Mouse (Mus musculus) forebrain, embryonic 15.5 days (tissue): ENCODE results near the gene Ptprm. TPM values are rescaled to one million over a fixed set of nuclear protein-coding genes. Genes with fewer than 3 reads are reported as not detected.

Source experiments
- ATAC-seq: fragments of 200-750 bp; cut with Nextera tagmentation; replicated peaks from 2 replicates; pipeline ENCODE4 v1.8.0; 2017; ENCODE audit warnings: mild to moderate bottlenecking, moderate TSS enrichment, moderate library complexity
- H3K27ac ChIP-seq: fragments of 300-500 bp; sonication (generic); replicated peaks from 2 replicates; pipeline ENCODE4 v1.5.1; 2015; ENCODE audit warnings: mild to moderate bottlenecking, inconsistent platforms
- H3K27me3 ChIP-seq: fragments of 300-500 bp; sonication (generic); 2 replicates; pipeline ENCODE4 v1.6.1; 2015; ENCODE audit warnings: inconsistent platforms
- H3K36me3 ChIP-seq: fragments of 300-500 bp; sonication (generic); 2 replicates; pipeline ENCODE4 v1.6.1; 2015; ENCODE audit warnings: mild to moderate bottlenecking, inconsistent platforms
- H3K4me1 ChIP-seq: fragments of 300-500 bp; sonication (generic); 2 replicates; pipeline ENCODE4 v1.6.1; 2015; ENCODE audit warnings: inconsistent platforms
- H3K4me2 ChIP-seq: fragments of 300-500 bp; sonication (generic); replicated peaks from 2 replicates; pipeline ENCODE4 v1.6.1; 2015; ENCODE audit warnings: mild to moderate bottlenecking, inconsistent platforms
- H3K4me3 ChIP-seq: fragments of 300-500 bp; sonication (generic); 2 replicates; pipeline ENCODE4 v1.5.1; 2015; ENCODE audit warnings: mild to moderate bottlenecking, inconsistent platforms
- H3K9ac ChIP-seq: fragments of 300-500 bp; sonication (generic); replicated peaks from 2 replicates; pipeline ENCODE4 v1.6.1; 2015; ENCODE audit warnings: mild to moderate bottlenecking, inconsistent platforms
- H3K9me3 ChIP-seq: fragments of 300-500 bp; sonication (generic); 2 replicates; pipeline ENCODE4 v1.6.1; 2016; ENCODE audit warnings: inconsistent platforms
- WGBS: fragments of 180-500 bp; shearing (Covaris S2); methylation state at CpG from one replicate; pipeline ENCODE4 v1.1.7; 2015; ENCODE audit warnings: mixed read lengths; 5-methylcytosine and 5-hydroxymethylcytosine counted together
- polyA plus RNA-seq: library from polyadenylated mRNA; unstranded; fragments of >200 nt; fragmentation: Nextera tagmentation; extraction: Ambion mirVana; gene quantifications from 2 replicates; pipeline ENCODE4 v1.2.1, GENCODE M21; 2015

The Ptprm gene
- 10.7 and 11.0 TPM in 2 replicates for polyA plus RNA-seq

DNA sequence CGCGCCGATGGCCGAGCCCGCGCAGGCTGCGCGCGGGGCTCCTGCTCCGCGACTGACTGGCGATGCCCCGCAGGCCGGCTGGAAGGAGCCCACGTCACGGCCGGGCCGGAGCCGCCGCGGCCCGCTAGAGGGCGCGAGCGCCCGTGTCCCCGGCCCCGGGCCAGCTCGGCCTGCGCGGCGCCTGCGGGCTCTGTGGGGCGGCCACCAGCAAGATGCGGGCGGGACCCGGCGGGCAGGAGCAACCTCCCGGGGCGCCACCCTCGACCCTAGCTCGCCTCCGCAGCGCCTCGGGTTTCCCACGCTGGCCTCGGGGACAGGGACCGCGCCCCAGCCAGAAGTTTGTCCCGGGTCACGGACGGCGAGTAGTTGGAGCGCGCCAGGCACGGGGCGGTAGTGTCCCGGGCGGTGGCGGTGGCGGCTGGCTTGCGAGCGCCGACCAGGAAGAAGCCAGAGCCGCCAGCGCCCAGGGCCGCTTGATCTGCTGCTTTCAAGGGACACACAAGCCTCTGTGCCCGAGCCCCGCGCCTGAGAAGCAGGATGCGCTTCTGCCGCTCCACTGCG is at the start of gene Ptprm:
TSS of gene Ptprm (minus strand) at position 7 of the 561 bp plus-strand sequence.
- Histone ChIP-seq H3K9me3 (no peaks in the 10 kb centered on the region), H3K4me1 (peaks cover 20% of the 10 kb centered on the region), H3K27me3 (peaks cover 21% of the 10 kb centered on the region; the same call in 1 of the 2 replicates), H3K4me3 (peak within 1 kb of the TSS; percentile 80), H3K27ac (peak within 1 kb of the TSS; percentile 67), H3K4me2 (peak within 1 kb of the TSS; percentile 97), H3K9ac (peak within 1 kb of the TSS; percentile 66), H3K36me3 (no peaks in the 10 kb centered on the region)
- ATAC-seq: peak; percentile 95
- under 1% methylated on average over 69 of the region's 73 CpGs for WGBS

DNA sequence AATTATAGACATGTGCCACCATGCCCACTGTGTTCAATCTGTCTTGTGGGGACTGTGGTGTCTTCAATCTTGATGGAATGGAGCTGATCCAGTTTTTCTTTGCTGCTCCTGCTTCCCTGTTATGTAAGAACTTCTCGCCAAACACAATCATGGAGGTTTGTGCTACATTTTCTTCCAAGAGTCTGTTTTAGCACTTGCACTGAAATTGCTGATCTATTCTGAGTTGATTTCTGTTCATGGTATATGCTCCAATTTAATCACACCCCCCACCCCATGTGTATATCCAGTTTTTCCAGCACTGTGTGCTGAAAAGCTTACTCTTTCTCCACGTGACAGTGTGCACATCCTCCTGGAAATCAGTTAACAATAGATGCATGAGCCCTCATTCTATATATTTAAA is 41.9 kb upstream of the Ptprm start:
- no peak overlapping the region for H3K9ac ChIP-seq
- H3K36me3 ChIP-seq: no peaks in the 10 kb centered on the region
- no peak for ATAC-seq
- no peak overlapping the region for H3K27ac ChIP-seq
- no peak overlapping the region for H3K4me2 ChIP-seq
- H3K4me3 ChIP-seq: no peak overlapping the region
- H3K9me3 ChIP-seq: no peaks in the 10 kb centered on the region
- H3K27me3 ChIP-seq: no peaks in the 10 kb centered on the region
- WGBS: 83% methylated on average over 2 of the region's 2 CpGs
- no peaks in the 10 kb centered on the region for H3K4me1 ChIP-seq

DNA sequence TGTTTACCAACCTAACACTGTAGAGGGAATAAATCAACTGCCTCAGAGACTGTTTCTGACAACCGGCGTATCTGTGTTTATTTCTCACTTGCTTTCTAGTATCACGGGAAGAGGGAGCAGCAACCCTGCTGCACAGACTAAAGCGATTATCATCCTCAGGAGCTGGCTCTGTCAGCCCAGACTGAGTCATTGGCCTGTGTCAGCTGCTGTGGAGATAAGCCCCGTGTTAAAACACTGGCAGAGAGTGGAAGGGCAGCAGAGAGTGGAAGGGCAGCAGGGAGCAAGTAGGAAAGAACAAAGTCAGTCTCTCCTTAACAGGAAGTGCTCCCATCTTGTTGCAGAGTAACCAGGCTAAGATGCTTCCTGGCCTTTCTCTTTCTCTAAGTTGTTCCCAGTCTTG is 36.6 kb upstream of the Ptprm start:
- H3K4me2 ChIP-seq: no peak overlapping the region
- WGBS: 64% methylated on average over 5 of the region's 5 CpGs
- no peak for ATAC-seq

DNA sequence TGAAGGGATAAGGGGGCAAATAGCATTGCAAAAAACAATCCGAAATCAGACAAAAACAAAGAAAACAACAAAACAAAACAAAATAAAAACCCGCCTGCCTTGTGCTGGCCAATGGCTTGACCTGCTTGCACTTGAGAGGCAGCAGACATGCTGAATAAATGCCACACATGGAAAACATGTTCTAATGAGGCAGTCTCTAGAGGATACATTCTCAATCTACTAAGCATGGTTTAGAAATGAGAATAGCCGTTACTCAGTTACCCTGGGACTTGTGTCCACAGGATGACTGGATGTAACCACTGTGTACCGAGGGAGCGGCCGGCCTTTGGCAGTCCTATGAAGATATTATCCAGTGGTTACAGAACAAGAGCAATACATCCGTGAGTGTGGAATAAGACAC is 33.9 kb upstream of the Ptprm start:
- Histone ChIP-seq H3K36me3 (no peaks in the 10 kb centered on the region), H3K9me3 (no peaks in the 10 kb centered on the region), H3K4me1 (0 out of 2 replicates have a peak, but pooled peaks cover 4% of the 10 kb centered on the region), H3K4me2 (no peak overlapping the region), H3K27me3 (no peaks in the 10 kb centered on the region), H3K9ac (no peak overlapping the region), H3K27ac (no peak overlapping the region), H3K4me3 (no peak overlapping the region)
- 74% methylated on average over 7 of the region's 7 CpGs for WGBS
- ATAC-seq: no peak

More for the DNA sequence above, 36.6 kb upstream of the Ptprm start:
- Histone ChIP-seq H3K27ac (no peak overlapping the region), H3K36me3 (no peaks in the 10 kb centered on the region), H3K9me3 (no peaks in the 10 kb centered on the region), H3K4me1 (0 out of 2 replicates have a peak, but pooled peaks cover 4% of the 10 kb centered on the region), H3K4me3 (no peak overlapping the region), H3K27me3 (no peaks in the 10 kb centered on the region), H3K9ac (no peak overlapping the region)

DNA sequence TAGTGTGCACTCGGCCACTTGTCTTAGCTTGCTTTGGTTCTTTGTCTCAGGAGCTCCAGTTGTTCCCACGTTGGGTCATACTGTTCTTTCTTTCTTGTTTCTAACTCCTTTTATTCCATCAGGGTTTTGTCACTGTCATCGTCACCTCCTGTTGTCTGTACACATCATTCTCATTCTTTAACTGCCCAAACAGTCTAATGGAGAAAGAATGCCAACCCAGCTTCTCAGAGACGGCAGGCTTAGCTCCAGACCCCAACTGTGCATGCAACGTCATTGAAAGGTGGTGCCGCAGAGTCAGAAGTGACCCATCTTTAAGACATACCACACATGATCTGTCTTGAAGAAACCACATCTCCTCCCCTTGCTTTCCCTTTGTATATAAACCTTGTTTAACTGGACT is 31.0 kb upstream of the Ptprm start:
- Histone ChIP-seq H3K4me2 (no peak overlapping the region), H3K36me3 (no peaks in the 10 kb centered on the region), H3K27ac (no peak overlapping the region), H3K9me3 (no peaks in the 10 kb centered on the region), H3K4me3 (no peak overlapping the region), H3K4me1 (0 out of 2 replicates have a peak, but pooled peaks cover 4% of the 10 kb centered on the region), H3K9ac (no peak overlapping the region), H3K27me3 (no peaks in the 10 kb centered on the region)
- WGBS: 53% methylated on average over 6 of the region's 6 CpGs
- no peak for ATAC-seq

DNA sequence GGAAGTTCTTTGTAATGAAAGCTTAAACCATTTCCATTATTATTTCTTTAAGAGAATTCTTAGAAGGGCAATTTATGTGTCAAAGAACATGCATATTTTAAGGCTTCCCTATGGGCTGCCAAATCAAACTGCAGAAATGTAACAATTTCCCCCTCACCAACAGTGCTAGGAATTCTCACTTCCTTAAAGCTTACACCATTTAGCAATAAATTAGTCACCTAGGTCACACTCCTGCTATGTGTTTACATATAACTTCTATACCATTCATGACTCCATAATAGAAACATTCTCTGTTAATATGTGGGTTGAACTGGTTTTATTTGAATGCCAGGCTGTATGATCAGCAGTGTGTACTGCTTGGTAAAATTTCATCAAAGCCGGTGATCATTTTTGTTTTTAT is 29.4 kb upstream of the Ptprm start:
- Histone ChIP-seq H3K27ac (no peak overlapping the region), H3K9me3 (no peaks in the 10 kb centered on the region), H3K4me3 (no peak overlapping the region), H3K9ac (no peak overlapping the region), H3K36me3 (no peaks in the 10 kb centered on the region), H3K27me3 (no peaks in the 10 kb centered on the region), H3K4me1 (0 out of 2 replicates have a peak, but pooled peaks cover 4% of the 10 kb centered on the region), H3K4me2 (no peak overlapping the region)
- 89% methylated on average over 1 of the region's 1 CpGs for WGBS
- no peak for ATAC-seq

DNA sequence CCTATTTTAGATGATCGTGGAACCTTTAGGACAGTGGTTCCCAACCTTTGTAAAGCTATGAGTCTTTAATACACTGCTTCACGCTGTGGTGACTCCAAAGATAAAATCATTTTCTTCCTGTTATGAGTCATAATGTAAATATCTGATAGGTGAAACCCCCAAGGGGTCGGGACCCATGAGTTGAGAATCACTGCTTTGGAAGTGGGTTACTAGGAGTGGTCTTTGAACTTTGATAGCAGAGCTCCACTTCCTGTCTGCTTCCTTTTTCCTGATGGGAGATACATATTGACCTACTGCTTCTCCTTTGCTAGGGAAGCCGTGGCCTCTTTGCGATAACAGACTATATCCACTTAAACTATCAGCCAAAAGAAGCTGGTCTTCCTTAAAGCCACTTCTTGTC is 27.4 kb upstream of the Ptprm start:
- Histone ChIP-seq H3K9me3 (no peaks in the 10 kb centered on the region), H3K9ac (no peak overlapping the region), H3K4me2 (no peak overlapping the region), H3K4me3 (no peak overlapping the region), H3K4me1 (no peaks in the 10 kb centered on the region), H3K36me3 (no peaks in the 10 kb centered on the region), H3K27me3 (no peaks in the 10 kb centered on the region), H3K27ac (no peak overlapping the region)
- no peak for ATAC-seq
- 87% methylated on average over 5 of the region's 5 CpGs for WGBS

DNA sequence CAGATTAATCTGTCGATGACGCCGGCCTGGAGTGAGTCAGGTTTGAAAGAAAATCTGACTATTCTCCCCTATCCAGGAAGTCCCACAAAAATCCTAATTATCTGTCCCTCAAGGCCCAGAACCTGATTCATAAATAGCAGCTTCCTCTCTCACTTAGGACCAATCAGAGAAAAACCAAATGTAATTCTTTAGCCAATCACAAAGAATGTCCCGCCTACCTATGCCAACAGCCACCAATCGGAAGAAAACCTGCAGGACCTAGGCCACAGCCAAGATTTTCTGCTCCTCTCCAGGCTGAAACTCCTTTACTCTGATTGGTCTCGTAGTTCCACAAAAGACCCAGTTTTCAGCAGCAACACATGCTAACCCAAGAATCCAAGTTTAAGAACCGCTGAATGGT is 13.6 kb upstream of the Ptprm start:
- Histone ChIP-seq H3K27ac (no peak overlapping the region), H3K9me3 (no peaks in the 10 kb centered on the region), H3K27me3 (no peaks in the 10 kb centered on the region), H3K4me3 (no peak overlapping the region), H3K4me1 (no peaks in the 10 kb centered on the region), H3K4me2 (no peak overlapping the region), H3K9ac (no peak overlapping the region), H3K36me3 (no peaks in the 10 kb centered on the region)
- ATAC-seq: no peak
- WGBS: 93% methylated on average over 7 of the region's 7 CpGs

DNA sequence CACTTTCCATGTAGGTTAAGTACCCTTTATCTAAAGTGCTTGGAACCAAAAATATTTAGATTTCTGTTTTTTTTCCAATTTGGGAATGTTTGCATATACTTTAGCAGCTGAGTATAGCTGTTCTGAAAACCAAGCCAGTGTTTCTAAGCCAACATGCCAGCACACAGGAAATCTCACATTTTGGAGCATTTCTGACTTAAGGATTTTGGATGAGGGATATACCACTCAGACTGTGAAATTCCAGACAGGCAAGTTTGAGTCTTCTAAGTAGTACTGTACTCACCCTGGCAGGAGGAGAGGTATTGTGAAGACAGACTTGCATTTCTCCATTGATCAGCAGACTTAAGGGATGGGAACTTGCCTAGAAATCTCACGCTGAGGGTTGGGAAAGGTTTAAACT is 10.2 kb upstream of the Ptprm start:
- Histone ChIP-seq H3K36me3 (no peaks in the 10 kb centered on the region), H3K9ac (no peak overlapping the region), H3K4me2 (no peak overlapping the region), H3K9me3 (no peaks in the 10 kb centered on the region), H3K4me1 (no peaks in the 10 kb centered on the region), H3K27me3 (no peaks in the 10 kb centered on the region), H3K27ac (no peak overlapping the region), H3K4me3 (no peak overlapping the region)
- no peak for ATAC-seq
- WGBS: 78% methylated on average over 1 of the region's 1 CpGs

DNA sequence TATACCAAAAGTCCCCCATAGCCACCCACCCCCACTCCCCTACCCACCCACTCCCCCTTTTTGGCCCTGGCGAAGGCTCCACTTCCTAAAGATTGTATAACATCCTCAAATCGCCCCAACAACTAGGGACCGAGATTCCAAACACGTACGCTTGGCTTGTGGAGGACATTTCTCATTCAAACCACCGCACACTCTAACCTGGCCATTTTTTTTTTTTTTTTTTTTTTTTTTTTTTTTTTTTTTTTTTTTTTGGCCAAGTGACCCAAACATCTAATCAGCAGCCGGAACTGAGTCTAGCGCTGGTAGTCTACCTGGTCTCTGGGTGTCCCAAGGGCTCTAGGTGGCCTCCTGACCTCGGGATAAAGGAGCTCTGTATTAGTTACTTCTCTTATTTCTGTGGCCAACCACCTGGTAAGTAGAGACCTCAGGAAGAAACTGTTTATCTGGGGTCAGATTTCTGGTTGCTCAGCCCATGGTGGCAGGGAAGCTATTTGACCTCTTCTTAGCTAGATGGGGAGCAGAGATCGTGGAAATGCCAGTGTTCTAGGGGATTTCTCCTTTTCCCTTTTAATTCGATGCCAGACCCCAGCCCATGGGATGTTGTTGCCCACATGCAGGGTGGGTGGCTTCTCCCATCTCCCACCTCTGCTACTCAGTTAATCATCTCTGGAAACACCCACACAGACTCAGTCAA is 9.3 kb upstream of the Ptprm start:
- H3K27me3 ChIP-seq: no peaks in the 10 kb centered on the region
- no peak overlapping the region for H3K9ac ChIP-seq
- no peaks in the 10 kb centered on the region for H3K9me3 ChIP-seq
- no peak overlapping the region for H3K4me2 ChIP-seq
- no peak overlapping the region for H3K27ac ChIP-seq
- no peak overlapping the region for H3K4me3 ChIP-seq
- no peaks in the 10 kb centered on the region for H3K4me1 ChIP-seq
- no peak for ATAC-seq
- 89% methylated on average over 11 of the region's 11 CpGs for WGBS
- no peaks in the 10 kb centered on the region for H3K36me3 ChIP-seq

DNA sequence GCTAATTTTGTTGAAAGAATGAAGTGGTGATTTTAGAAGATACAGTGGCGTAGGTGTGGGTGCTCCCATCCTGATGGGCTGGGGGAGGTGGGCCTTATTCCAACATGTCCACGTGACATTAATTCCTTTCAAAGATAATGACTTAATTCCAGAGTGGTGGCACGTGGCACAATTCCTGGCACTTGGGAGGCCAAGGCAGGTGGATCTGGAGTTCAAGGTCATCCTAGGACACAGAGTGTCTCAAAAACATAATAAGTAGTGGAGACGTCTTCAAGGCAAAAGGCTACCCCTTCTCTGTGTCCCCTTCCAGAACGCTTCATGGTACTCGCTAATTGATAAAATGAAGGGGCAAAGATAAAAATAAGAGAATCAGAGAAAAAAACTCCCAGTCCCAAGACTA is 7.9 kb upstream of the Ptprm start:
- no peak overlapping the region for H3K9ac ChIP-seq
- no peak overlapping the region for H3K27ac ChIP-seq
- WGBS: 86% methylated on average over 6 of the region's 6 CpGs
- H3K4me1 ChIP-seq: no peaks in the 10 kb centered on the region
- H3K4me2 ChIP-seq: no peak overlapping the region
- H3K36me3 ChIP-seq: no peaks in the 10 kb centered on the region
- no peaks in the 10 kb centered on the region for H3K27me3 ChIP-seq
- no peak overlapping the region for H3K4me3 ChIP-seq
- ATAC-seq: no peak
- no peaks in the 10 kb centered on the region for H3K9me3 ChIP-seq

DNA sequence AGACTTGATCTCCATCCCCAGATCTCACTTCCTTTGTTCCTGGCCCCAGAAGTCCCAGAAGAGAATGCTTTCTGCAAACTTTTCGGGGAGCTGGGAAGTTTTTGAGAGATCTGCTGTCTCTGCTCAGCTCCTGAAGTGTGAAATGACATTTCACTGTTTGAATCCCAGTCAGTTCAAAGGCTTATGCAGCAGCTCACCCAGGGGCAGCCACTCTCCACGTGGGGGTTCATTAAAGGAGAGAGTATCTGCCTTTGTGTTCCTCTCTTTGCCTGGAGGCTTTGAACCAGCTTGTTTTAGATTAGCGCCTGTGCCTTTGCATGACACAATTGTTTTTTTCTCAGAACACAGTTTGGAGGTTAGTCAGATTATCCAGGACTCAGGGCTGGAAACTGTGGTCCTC is 6.3 kb upstream of the Ptprm start:
- no peak overlapping the region for H3K4me2 ChIP-seq
- peaks cover 7% of the 10 kb centered on the region; the same call in 1 of the 2 replicates for H3K27me3 ChIP-seq
- no peaks in the 10 kb centered on the region for H3K4me1 ChIP-seq
- H3K27ac ChIP-seq: no peak overlapping the region
- no peaks in the 10 kb centered on the region for H3K36me3 ChIP-seq
- ATAC-seq: no peak
- no peak overlapping the region for H3K9ac ChIP-seq
- 5% methylated on average over 3 of the region's 3 CpGs for WGBS
- H3K9me3 ChIP-seq: no peaks in the 10 kb centered on the region
- H3K4me3 ChIP-seq: no peak overlapping the region

DNA sequence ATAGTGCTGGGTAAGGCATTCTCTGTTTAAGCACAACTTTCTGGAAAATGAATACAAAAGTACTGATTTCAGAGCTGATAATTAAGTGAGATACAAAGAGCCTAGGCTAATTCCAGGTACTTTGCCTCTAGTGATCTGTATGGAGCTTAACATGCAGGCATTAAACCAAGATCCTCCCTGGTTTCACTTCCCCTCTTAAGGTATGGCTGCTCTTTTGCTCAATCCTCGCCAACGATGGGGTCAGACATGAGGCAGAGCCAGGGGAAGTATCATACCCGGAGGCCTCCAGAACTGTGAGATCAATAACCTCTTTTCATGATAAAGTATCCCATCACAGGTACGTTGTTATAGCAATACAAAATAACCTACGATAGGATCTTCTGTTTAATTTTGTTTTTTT is 5.3 kb upstream of the Ptprm start:
- H3K36me3 ChIP-seq: no peaks in the 10 kb centered on the region
- no peak overlapping the region for H3K27ac ChIP-seq
- no peak overlapping the region for H3K4me3 ChIP-seq
- H3K4me2 ChIP-seq: no peak overlapping the region
- peaks cover 7% of the 10 kb centered on the region; the same call in 1 of the 2 replicates for H3K4me1 ChIP-seq
- ATAC-seq: no peak
- no peak overlapping the region for H3K9ac ChIP-seq
- WGBS: 95% methylated on average over 5 of the region's 5 CpGs
- no peaks in the 10 kb centered on the region for H3K9me3 ChIP-seq
- H3K27me3 ChIP-seq: peaks cover 10% of the 10 kb centered on the region; the same call in 1 of the 2 replicates
